Mouse (Mus musculus) C2C12 (cell line): ENCODE measurements around the gene Slc25a42.

Experiments
- MAX ChIP-seq: IDR thresholded peaks from one replicate; pipeline ENCODE4 v1.6.1; 2011; ENCODE audit warnings: mild to moderate bottlenecking, control low read depth
- USF1 ChIP-seq: IDR thresholded peaks from one replicate; pipeline ENCODE4 v1.6.1; 2011; ENCODE audit warnings: low read depth, mild to moderate bottlenecking, control low read depth, moderate library complexity

DNA sequence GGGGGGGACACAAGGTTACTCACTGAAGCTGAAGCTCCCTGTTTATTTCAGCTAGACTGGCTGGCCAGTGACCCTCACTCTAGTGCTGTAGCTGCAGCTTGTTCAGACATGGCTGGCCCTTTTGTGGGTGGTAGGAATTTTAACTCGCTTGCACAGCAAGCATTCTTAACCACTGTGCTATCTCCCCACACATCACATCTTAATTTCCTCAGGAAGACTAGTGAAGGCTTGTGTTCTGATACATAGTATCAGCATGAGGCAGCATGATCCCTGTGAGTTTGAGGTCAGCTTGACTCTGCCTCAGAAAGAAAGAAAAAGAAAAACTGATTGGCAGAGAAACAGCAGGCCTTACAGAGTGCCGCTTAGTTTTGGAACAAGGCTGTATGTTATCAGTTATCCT lies 25.7 kb upstream of the Slc25a42 start:
- TF ChIP-seq USF1: no peak
- TF ChIP-seq MAX: no peak
